Mouse (Mus musculus): ENCODE data around the gene Acad8.

- TF ChIP-seq POLR2A (IDR thresholded peaks at IDR 0.05; ENCODE audit: low read depth, low read length) (no peak), ZNF384 (IDR thresholded peaks at IDR 0.05; ENCODE audit: low read depth, low read length) (no peak), IRF4 (IDR thresholded peaks at IDR 0.05; ENCODE audit: low read depth, low read length) (no peak)
These were observed 7.5 kb upstream of the Acad8 start for GRCm38 (mm10) chr9:27006866-27007265.
